Mouse (Mus musculus) stomach, postnatal 0 days (tissue): ENCODE measurements around the gene Misp.

Experiments
- CTCF ChIP-seq: IDR thresholded peaks from 2 replicates; pipeline ENCODE4 v1.5.1; 2016; ENCODE audit warnings: antibody characterized with exemption, low read depth, mild to moderate bottlenecking, moderate library complexity
- EP300 ChIP-seq: optimal IDR thresholded peaks from 2 replicates; pipeline ENCODE3; 2016; ENCODE audit warnings: antibody characterized with exemption

- TF ChIP-seq EP300 (no peak), CTCF (no peak)
Observed at GRCm38 (mm10) chr10:79798289-79798928, 22.4 kb upstream of the Misp start.
